Mouse (Mus musculus): ENCODE data around the gene St7. TPM values are rescaled to one million over a fixed set of nuclear protein-coding genes. Genes with fewer than 3 reads are reported as not detected.
A peak's percentile ranks its signal among the peaks of the same experiment; 100 is the strongest.

The St7 gene
- polyA plus RNA-seq, 2 experiments, result 7.9 to 8.9 TPM

- H3K36me3 ChIP-seq (replicated peaks; ENCODE audit: control insufficient read depth, insufficient read depth, low read depth), result no peaks in the 10 kb centered on the region
- H3K9me3 ChIP-seq (ENCODE audit: control insufficient read depth, low read length), result no peaks in the 10 kb centered on the region
- 17% methylated on average over 8 of the region's 8 CpGs for WGBS (ENCODE audit: insufficient replicate concordance)
- H3K9ac ChIP-seq (replicated peaks), result no peak overlapping the region
- ATAC-seq (ENCODE audit: insufficient read depth) (peak; percentile 91), DNase-seq (ENCODE audit: low read depth in 3 of 3, low spot score in 3 of 3) (peak in 2 of 3 experiments; percentile 70 to 72)
- H3K27ac ChIP-seq, result peak overlapping the region; percentile 83
- H3K4me1 ChIP-seq (replicated peaks; ENCODE audit: control insufficient read depth in 2 of 2, insufficient read depth in 2 of 2, low read length in 1 of 2), result peaks cover 32 to 41% of the 10 kb centered on the region in 2 experiments
- H3K4me3 ChIP-seq (ENCODE audit: insufficient read depth in 1 of 2, low read depth in 2 of 2, low read length in 2 of 2), result no peak overlapping the region
- no peaks in the 10 kb centered on the region for H3K27me3 ChIP-seq (ENCODE audit: control insufficient read depth, insufficient read depth, low read length)
- H3K4me2 ChIP-seq (ENCODE audit: low read depth), result peak overlapping the region; percentile 55
- TF ChIP-seq CTCF (IDR thresholded peaks at IDR 0.05; ENCODE audit: low read depth), result peak; percentile 9; the same call in 1 of the 2 replicates
- 0 out of 2 replicates have a peak, but pooled peaks have one; percentile 24 for TF ChIP-seq EP300 (IDR thresholded peaks at IDR 0.05; ENCODE audit: low read depth)
Observed at GRCm38 (mm10) chr6:17733951-17734411, 41.2 kb downstream of the St7 start.

GRCm38 (mm10) chr6:17737262-17737948, 44.7 kb downstream of the St7 start:
- no peak overlapping the region for H3K4me3 ChIP-seq (ENCODE audit: insufficient read depth in 1 of 2, low read depth in 2 of 2, low read length in 2 of 2)
- ATAC-seq (ENCODE audit: insufficient read depth) (no peak), DNase-seq (ENCODE audit: low read depth in 3 of 3, low spot score in 3 of 3) (no peak)
- no peaks in the 10 kb centered on the region for H3K27me3 ChIP-seq (ENCODE audit: control insufficient read depth, insufficient read depth, low read length)
- H3K36me3 ChIP-seq (replicated peaks; ENCODE audit: control insufficient read depth, insufficient read depth, low read depth), result no peaks in the 10 kb centered on the region
- 20% methylated on average over 8 of the region's 8 CpGs for WGBS (ENCODE audit: insufficient replicate concordance)
- peak overlapping the region; percentile 65 for H3K27ac ChIP-seq
- peak overlapping the region; percentile 57 for H3K4me2 ChIP-seq (ENCODE audit: low read depth)
- H3K4me1 ChIP-seq (replicated peaks; ENCODE audit: control insufficient read depth in 2 of 2, insufficient read depth in 2 of 2, low read length in 1 of 2), result peaks cover 48 to 55% of the 10 kb centered on the region in 2 experiments
- TF ChIP-seq CTCF (IDR thresholded peaks at IDR 0.05; ENCODE audit: low read depth) (no peak), EP300 (IDR thresholded peaks at IDR 0.05; ENCODE audit: low read depth) (no peak)
- peak overlapping the region; percentile 40 for H3K9ac ChIP-seq (replicated peaks)
- no peaks in the 10 kb centered on the region for H3K9me3 ChIP-seq (ENCODE audit: control insufficient read depth, low read length)

DNA sequence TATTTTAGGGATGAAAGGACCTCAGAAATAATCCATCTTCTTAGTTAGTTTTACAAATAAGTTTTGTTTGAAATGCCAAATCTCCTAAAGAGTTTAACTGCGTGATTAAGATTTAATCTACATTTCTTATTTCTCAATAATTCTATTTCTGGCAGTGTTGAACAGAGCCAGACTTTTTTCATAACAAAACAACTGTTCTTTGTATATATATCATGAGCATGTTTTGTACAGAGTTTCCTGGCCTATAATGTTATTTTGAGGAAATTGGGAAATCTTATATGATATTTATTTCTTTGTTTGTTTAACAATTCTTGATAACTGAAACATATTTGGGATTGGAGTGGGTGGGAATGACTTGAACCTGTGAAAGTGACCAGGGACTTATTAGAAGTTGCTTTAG, 47.4 kb downstream of the St7 start:
- TF ChIP-seq CTCF (IDR thresholded peaks at IDR 0.05; ENCODE audit: low read depth), result no peak
- no peak for TF ChIP-seq EP300 (IDR thresholded peaks at IDR 0.05; ENCODE audit: low read depth)
- H3K27me3 ChIP-seq (ENCODE audit: control insufficient read depth, insufficient read depth, low read length), result no peaks in the 10 kb centered on the region
- DNase-seq (ENCODE audit: low read depth in 3 of 3, low spot score in 3 of 3), result no peak
- no peak overlapping the region for H3K4me3 ChIP-seq (ENCODE audit: insufficient read depth in 1 of 2, low read depth in 2 of 2, low read length in 2 of 2)
- 95% methylated on average over 1 of the region's 1 CpGs for WGBS (ENCODE audit: insufficient replicate concordance)
- no peaks in the 10 kb centered on the region for H3K9me3 ChIP-seq (ENCODE audit: control insufficient read depth, low read length)
- no peak overlapping the region for H3K9ac ChIP-seq (replicated peaks)
- H3K36me3 ChIP-seq (replicated peaks; ENCODE audit: control insufficient read depth, insufficient read depth, low read depth), result no peaks in the 10 kb centered on the region
- H3K27ac ChIP-seq, result no peak overlapping the region
- ATAC-seq (ENCODE audit: insufficient read depth), result no peak
- H3K4me1 ChIP-seq (replicated peaks; ENCODE audit: control insufficient read depth in 2 of 2, insufficient read depth in 2 of 2, low read length in 1 of 2), result peaks cover 47 to 55% of the 10 kb centered on the region in 2 experiments
- H3K4me2 ChIP-seq (ENCODE audit: low read depth), result no peak overlapping the region

DNA sequence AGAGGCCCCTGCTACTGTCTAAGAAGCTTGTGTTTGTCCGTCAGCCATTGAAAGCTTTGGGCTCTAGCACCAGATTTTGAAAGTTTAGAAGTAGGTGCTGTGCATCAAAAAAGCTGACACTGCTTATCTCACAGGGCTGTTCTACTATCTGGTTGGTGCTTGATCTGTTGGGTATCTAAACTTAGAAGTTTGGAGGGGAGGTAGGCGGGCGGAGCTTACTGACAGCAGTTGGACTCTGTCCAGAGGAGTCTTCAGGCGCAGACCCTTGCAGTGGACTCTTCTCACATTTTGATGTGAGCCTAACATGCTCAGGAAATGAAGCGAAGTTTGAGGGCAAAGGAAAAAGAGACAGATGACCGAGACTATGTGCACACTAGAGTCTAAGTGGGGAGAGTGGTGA, 48.9 kb downstream of the St7 start:
- TF ChIP-seq EP300 (IDR thresholded peaks at IDR 0.05; ENCODE audit: low read depth) (peak; percentile 19; the same call in 1 of the 2 replicates), CTCF (IDR thresholded peaks at IDR 0.05; ENCODE audit: low read depth) (no peak)
- Histone ChIP-seq H3K9me3 (ENCODE audit: control insufficient read depth, low read length) (no peaks in the 10 kb centered on the region), H3K36me3 (replicated peaks; ENCODE audit: control insufficient read depth, insufficient read depth, low read depth) (no peaks in the 10 kb centered on the region), H3K4me1 (replicated peaks; ENCODE audit: control insufficient read depth in 2 of 2, insufficient read depth in 2 of 2, low read length in 1 of 2) (peaks cover 43 to 44% of the 10 kb centered on the region in 2 experiments), H3K9ac (replicated peaks) (peak overlapping the region; percentile 61), H3K27ac (peak overlapping the region; percentile 91), H3K4me3 (ENCODE audit: insufficient read depth in 1 of 2, low read depth in 2 of 2, low read length in 2 of 2) (no peak overlapping the region), H3K4me2 (ENCODE audit: low read depth) (peak overlapping the region; percentile 56), H3K27me3 (ENCODE audit: control insufficient read depth, insufficient read depth, low read length) (no peaks in the 10 kb centered on the region)
- 18% methylated on average over 6 of the region's 6 CpGs for WGBS (ENCODE audit: insufficient replicate concordance)
- ATAC-seq (ENCODE audit: insufficient read depth) (peak; percentile 42; the same call in 1 of the 2 replicates), DNase-seq (ENCODE audit: low read depth in 3 of 3, low spot score in 3 of 3) (peak in 1 of 3 experiments; percentile 66)

DNA sequence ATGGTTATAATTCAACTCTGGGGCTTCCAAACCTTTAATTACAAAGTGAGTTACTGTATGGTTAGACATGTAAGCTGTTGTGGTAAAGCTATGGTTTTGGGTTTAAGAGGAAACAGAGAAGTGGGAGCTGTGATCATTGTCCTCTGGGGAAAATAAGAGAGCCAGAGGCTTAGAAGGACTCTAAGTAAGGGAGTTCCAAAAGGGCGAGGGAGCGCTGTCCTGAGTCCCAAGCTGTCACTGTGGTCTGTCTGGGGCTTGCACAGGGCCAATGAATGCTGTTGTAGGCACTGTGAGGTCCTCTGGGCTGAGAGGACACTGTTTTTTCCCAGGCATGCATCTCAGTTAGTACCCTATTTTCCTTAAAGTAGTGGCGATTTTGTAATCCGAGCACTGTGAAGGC, 49.5 kb downstream of the St7 start:
- Histone ChIP-seq H3K4me3 (ENCODE audit: insufficient read depth in 1 of 2, low read depth in 2 of 2, low read length in 2 of 2) (no peak overlapping the region), H3K27ac (peak overlapping the region; percentile 91), H3K27me3 (ENCODE audit: control insufficient read depth, insufficient read depth, low read length) (no peaks in the 10 kb centered on the region), H3K36me3 (replicated peaks; ENCODE audit: control insufficient read depth, insufficient read depth, low read depth) (no peaks in the 10 kb centered on the region), H3K4me1 (replicated peaks; ENCODE audit: control insufficient read depth in 2 of 2, insufficient read depth in 2 of 2, low read length in 1 of 2) (peaks cover 38 to 40% of the 10 kb centered on the region in 2 experiments), H3K9ac (replicated peaks) (peak overlapping the region; percentile 61), H3K9me3 (ENCODE audit: control insufficient read depth, low read length) (no peaks in the 10 kb centered on the region), H3K4me2 (ENCODE audit: low read depth) (peak overlapping the region; percentile 56)
- no peak for ATAC-seq (ENCODE audit: insufficient read depth)
- DNase-seq (ENCODE audit: low read depth in 3 of 3, low spot score in 3 of 3), result no peak
- TF ChIP-seq EP300 (IDR thresholded peaks at IDR 0.05; ENCODE audit: low read depth), result no peak
- no peak for TF ChIP-seq CTCF (IDR thresholded peaks at IDR 0.05; ENCODE audit: low read depth)
- WGBS (ENCODE audit: insufficient replicate concordance), result 71% methylated on average over 4 of the region's 4 CpGs
